Mouse (Mus musculus) lung, postnatal 0 days (tissue): ENCODE measurements around the gene Gcn1l1. TPM values are rescaled to one million over a fixed set of nuclear protein-coding genes. Genes with fewer than 3 reads are reported as not detected.

Experiments
- ATAC-seq: fragments of 200-750 bp; cut with Nextera tagmentation; 2 replicates; pipeline ENCODE4 v1.8.0; 2017; ENCODE audit warnings: moderate library complexity
- DNase-seq: peaks from one replicate; pipeline ENCODE4 v3.0.0-alpha.2; 2016; ENCODE audit warnings: low spot score
- H3K27ac ChIP-seq: fragments of 300-500 bp; sonication (generic); 2 replicates; pipeline ENCODE4 v1.5.1; 2014; ENCODE audit warnings: antibody characterized with exemption, mild to moderate bottlenecking, low read length, mixed read lengths
- H3K27me3 ChIP-seq: fragments of 300-500 bp; sonication (generic); replicated peaks from 2 replicates; pipeline ENCODE4 v1.6.1; 2014; ENCODE audit warnings: low read length, mixed read lengths; ENCODE audit not compliant: insufficient read depth
- H3K36me3 ChIP-seq: fragments of 300-500 bp; sonication (generic); 2 replicates; pipeline ENCODE4 v1.6.1; 2014; ENCODE audit warnings: low read length, mixed read lengths; ENCODE audit not compliant: insufficient read depth
- H3K4me1 ChIP-seq: fragments of 300-500 bp; sonication (generic); 2 replicates; pipeline ENCODE4 v1.6.1; 2014; ENCODE audit warnings: antibody characterized with exemption, low read depth, low read length, mixed read lengths; ENCODE audit not compliant: insufficient read depth
- H3K4me2 ChIP-seq: fragments of 300-500 bp; sonication (generic); replicated peaks from 2 replicates; pipeline ENCODE4 v1.6.1; 2014; ENCODE audit warnings: low read depth, mild to moderate bottlenecking, low read length, moderate library complexity, mixed read lengths
- H3K4me3 ChIP-seq: fragments of 300-500 bp; sonication (generic); 2 replicates; pipeline ENCODE4 v1.5.1; 2014; ENCODE audit warnings: low read depth, low read length
- H3K9ac ChIP-seq: fragments of 300-500 bp; sonication (generic); replicated peaks from 2 replicates; pipeline ENCODE4 v1.6.1; 2014; ENCODE audit warnings: low read depth, mild to moderate bottlenecking
- H3K9me3 ChIP-seq: fragments of 300-500 bp; sonication (generic); 2 replicates; pipeline ENCODE4 v1.6.1; 2016; ENCODE audit warnings: low read length, mixed read lengths
- CTCF ChIP-seq: IDR thresholded peaks from 2 replicates; pipeline ENCODE4 v1.5.1; 2016; ENCODE audit warnings: antibody characterized with exemption, mild to moderate bottlenecking
- EP300 ChIP-seq: IDR thresholded peaks from 2 replicates; pipeline ENCODE4 v1.6.1; 2016; ENCODE audit warnings: antibody characterized with exemption, mild to moderate bottlenecking, control low read depth
- WGBS: fragments of 180-500 bp; shearing (Covaris S2); extraction: QIAGEN DNeasy Blood & Tissue Kit; methylation state at CpG from one replicate; pipeline ENCODE4 v1.1.7; 2014; 5-methylcytosine and 5-hydroxymethylcytosine counted together
- polyA plus RNA-seq: library from polyadenylated mRNA; unstranded; fragments of >200 nt; fragmentation: Nextera tagmentation; extraction: Ambion mirVana; gene quantifications from 2 replicates; pipeline ENCODE4 v1.2.1, GENCODE M21; 2015

The Gcn1l1 gene
- polyA plus RNA-seq, 1 experiment from 2014 or later: 13.1 TPM

GRCm38 (mm10) chr5:115651821-115652220, 86.8 kb downstream of the Gcn1l1 start:
- ATAC-seq: no peak
- H3K27me3 ChIP-seq: no peaks in the 10 kb centered on the region
- DNase-seq: no peak
- 87% methylated on average over 10 of the region's 10 CpGs for WGBS
- H3K4me1 ChIP-seq: peaks cover 8% of the 10 kb centered on the region; the same call in 1 of the 2 replicates
- TF ChIP-seq EP300 (no peak), CTCF (no peak)
- H3K9me3 ChIP-seq: no peaks in the 10 kb centered on the region
- H3K9ac ChIP-seq: peak overlapping the region; percentile 20; the same call in 1 of the 2 replicates
- no peak overlapping the region for H3K4me2 ChIP-seq
- H3K4me3 ChIP-seq: no peak overlapping the region
- H3K36me3 ChIP-seq: no peaks in the 10 kb centered on the region
- H3K27ac ChIP-seq: no peak overlapping the region

- peak overlapping the region; percentile 48 for H3K4me2 ChIP-seq
- no peaks in the 10 kb centered on the region for H3K36me3 ChIP-seq
- peak; percentile 100 for ATAC-seq
- DNase-seq: peak; percentile 100
- peak overlapping the region; percentile 20 for H3K9ac ChIP-seq
- H3K4me3 ChIP-seq: peak overlapping the region; percentile 36
- no peaks in the 10 kb centered on the region for H3K9me3 ChIP-seq
- TF ChIP-seq EP300: peak; percentile 40; the same call in 1 of the 2 replicates
- TF ChIP-seq CTCF: peak; percentile 95
- H3K27me3 ChIP-seq: no peaks in the 10 kb centered on the region
- 2% methylated on average over 35 of the region's 35 CpGs for WGBS
- peak overlapping the region; percentile 76 for H3K27ac ChIP-seq
- peaks cover 8% of the 10 kb centered on the region; the same call in 1 of the 2 replicates for H3K4me1 ChIP-seq
Measured at GRCm38 (mm10) chr5:115652681-115653575, 87.9 kb downstream of the Gcn1l1 start.

- TF ChIP-seq CTCF (no peak), EP300 (no peak)
- Histone ChIP-seq H3K9me3 (no peaks in the 10 kb centered on the region), H3K4me3 (no peak overlapping the region), H3K27ac (no peak overlapping the region), H3K4me2 (no peak overlapping the region), H3K4me1 (peaks cover 8% of the 10 kb centered on the region; the same call in 1 of the 2 replicates), H3K9ac (no peak overlapping the region), H3K36me3 (no peaks in the 10 kb centered on the region), H3K27me3 (no peaks in the 10 kb centered on the region)
- ATAC-seq: no peak
- WGBS: 83% methylated on average over 12 of the region's 12 CpGs
- DNase-seq: no peak
Measured at GRCm38 (mm10) chr5:115653776-115654175, 88.7 kb downstream of the Gcn1l1 start.

DNA sequence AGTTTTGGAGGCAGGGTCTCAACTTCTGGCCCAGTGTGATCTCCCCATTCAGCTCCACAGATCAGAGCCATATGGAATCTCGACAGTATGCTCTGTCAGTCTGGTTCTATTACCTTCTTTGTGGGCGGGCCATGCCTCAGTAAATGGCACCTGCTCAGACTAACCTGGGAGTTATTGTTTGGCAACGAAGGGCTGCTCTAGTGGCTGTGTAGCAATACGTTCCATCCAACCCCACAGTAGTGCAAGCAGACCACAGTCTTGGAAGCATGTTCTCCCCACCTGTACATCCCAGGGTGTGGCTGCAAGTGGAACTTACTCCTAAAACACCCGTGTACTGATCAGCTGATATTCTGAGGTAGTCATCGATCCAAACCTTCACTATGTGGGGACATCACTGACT, 91.6 kb downstream of the Gcn1l1 start:
- DNase-seq (no peak), ATAC-seq (no peak)
- TF ChIP-seq CTCF (no peak), EP300 (no peak)
- Histone ChIP-seq H3K4me2 (no peak overlapping the region), H3K4me1 (peaks cover 8% of the 10 kb centered on the region; the same call in 1 of the 2 replicates), H3K27me3 (no peaks in the 10 kb centered on the region), H3K4me3 (no peak overlapping the region), H3K9ac (no peak overlapping the region), H3K9me3 (no peaks in the 10 kb centered on the region), H3K36me3 (no peaks in the 10 kb centered on the region), H3K27ac (no peak overlapping the region)
- WGBS: 52% methylated on average over 6 of the region's 6 CpGs

GRCm38 (mm10) chr5:115657234-115657633, 92.2 kb downstream of the Gcn1l1 start:
- ATAC-seq (no peak), DNase-seq (no peak)
- H3K4me3 ChIP-seq: no peak overlapping the region
- no peaks in the 10 kb centered on the region for H3K36me3 ChIP-seq
- H3K9me3 ChIP-seq: no peaks in the 10 kb centered on the region
- H3K4me1 ChIP-seq: peaks cover 3% of the 10 kb centered on the region; the same call in 1 of the 2 replicates
- no peak overlapping the region for H3K9ac ChIP-seq
- no peak for TF ChIP-seq EP300
- TF ChIP-seq CTCF: no peak
- WGBS: 59% methylated on average over 1 of the region's 1 CpGs
- H3K27ac ChIP-seq: no peak overlapping the region
- H3K4me2 ChIP-seq: no peak overlapping the region
- H3K27me3 ChIP-seq: no peaks in the 10 kb centered on the region

DNA sequence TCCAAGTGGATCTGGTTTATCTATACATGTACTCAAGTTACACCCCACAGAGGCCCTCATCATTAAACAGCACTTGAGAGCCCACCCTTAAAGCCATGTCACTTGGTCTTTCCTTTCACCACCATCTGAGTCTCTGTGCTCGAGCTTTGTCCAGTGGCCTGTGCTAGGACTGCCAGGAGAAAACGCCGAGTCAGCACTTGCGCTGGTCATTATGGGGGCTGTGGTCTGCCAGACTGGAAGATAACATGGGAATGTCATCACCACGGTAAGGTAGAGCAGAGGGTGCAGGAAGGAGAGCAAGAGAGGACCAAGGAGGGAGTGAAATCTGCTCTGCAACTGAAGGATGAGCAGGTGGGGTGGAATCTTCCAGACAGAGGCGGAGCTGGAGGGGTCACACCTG, 93.3 kb downstream of the Gcn1l1 start:
- H3K9ac ChIP-seq: no peak overlapping the region
- WGBS: 68% methylated on average over 6 of the region's 6 CpGs
- no peak overlapping the region for H3K27ac ChIP-seq
- no peak for ATAC-seq
- no peak overlapping the region for H3K4me2 ChIP-seq
- H3K9me3 ChIP-seq: no peaks in the 10 kb centered on the region
- H3K36me3 ChIP-seq: no peaks in the 10 kb centered on the region
- no peaks in the 10 kb centered on the region for H3K4me1 ChIP-seq
- no peak for DNase-seq
- no peak overlapping the region for H3K4me3 ChIP-seq
- no peaks in the 10 kb centered on the region for H3K27me3 ChIP-seq
- TF ChIP-seq EP300 (no peak), CTCF (no peak)
